In the genomic region with DNA sequence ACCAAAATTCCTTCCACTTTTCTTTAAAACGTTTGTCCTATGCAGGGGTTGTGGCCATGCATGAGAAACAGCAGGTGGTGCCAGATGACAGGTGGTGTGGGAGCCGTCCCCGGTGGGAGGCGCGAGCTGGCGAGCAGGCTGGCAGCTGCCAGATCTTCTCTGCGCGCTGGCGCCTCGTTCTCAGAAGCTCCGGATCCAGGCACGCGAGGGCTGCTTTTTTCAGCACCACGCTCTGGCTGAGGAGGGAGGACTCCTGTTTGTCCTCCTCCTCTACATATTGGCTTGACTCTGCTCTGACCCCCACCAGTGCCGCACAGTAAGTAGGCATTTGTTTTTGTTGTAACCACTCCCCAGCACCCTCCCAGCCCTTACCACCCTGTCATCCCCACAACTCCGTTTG, we compare ENCODE assay signal across 8 mouse cellular contexts. TPM values are rescaled to one million over a fixed set of nuclear protein-coding genes. Genes with fewer than 3 reads are reported as not detected.
DNase-seq lines count a peak whose midpoint lies in the region; ATAC-seq lines count a peak whose summit lies in the region.

Gene Nsg2, plus strand, starts transcription at position 183 of the 400 bp plus-strand sequence.

- DNase-seq in CD8-positive naive resting alpha-beta T cell, adult 2 months (ENCODE audit: low read depth in 2 of 2, low spot score in 2 of 2) = peak; percentile 81 to 85
- DNase-seq in cerebellum, adult 9-10 months = peak; percentile 80
- peak; percentile 84 for DNase-seq in frontal cortex, postnatal 14 days (ENCODE audit: low spot score in 2 of 2)
- DNase-seq in layer of hippocampus, postnatal 10 days (ENCODE audit: low spot score in 2 of 2) = peak; percentile 85 to 91
- peak; percentile 73 for DNase-seq in lung, postnatal 10 days
- DNase-seq in retina, adult 2 months (ENCODE audit: low read depth, low spot score) = peak; percentile 60
- peak; percentile 95 for DNase-seq in thymus, postnatal 14 days

- peak within 1 kb of the TSS; percentile 51 for H3K4me3 ChIP-seq in hindbrain, embryonic 12.5 days

- peak within 1 kb of the TSS; percentile 94 for H3K27ac ChIP-seq in hindbrain, embryonic 12.5 days

- WGBS in hindbrain, embryonic 12.5 days = under 1% methylated on average over 16 of the region's 16 CpGs

- H3K9ac ChIP-seq in hindbrain, embryonic 12.5 days = peak within 1 kb of the TSS; percentile 75

- H3K9me3 ChIP-seq in hindbrain, embryonic 12.5 days (replicated peaks) = no peaks in the 10 kb centered on the region

- peak within 1 kb of the TSS; percentile 64 for H3K4me2 ChIP-seq in hindbrain, embryonic 12.5 days (replicated peaks)

- H3K4me1 ChIP-seq in hindbrain, embryonic 12.5 days = peaks cover 21% of the 10 kb centered on the region

- peaks cover 19% of the 10 kb centered on the region for H3K36me3 ChIP-seq in hindbrain, embryonic 12.5 days

- H3K27me3 ChIP-seq in hindbrain, embryonic 12.5 days = no peaks in the 10 kb centered on the region

- peak; percentile 83 for ATAC-seq in hindbrain, embryonic 12.5 days (ENCODE audit: low FRiP score)

RNA-seq across cellular contexts. Expression of gene Nsg2, which starts in this region (rescaled TPM):
- polyA plus RNA-seq in hindbrain, embryonic 12.5 days (2016; fragmentation: Nextera tagmentation; extraction: Ambion mirVana) = 190 and 217 TPM in 2 replicates
- 100 to 1,000 TPM; 848 to 920 TPM for total RNA-seq in layer of hippocampus, postnatal 10 days (2021)

Comparison
In these comparisons a context has a peak if more than half of its experiments do, and no peak if none do; other contexts are left out.
1. Peak in every context shown above with its lines: DNase-seq, ATAC-seq, H3K4me3 ChIP-seq and H3K27ac ChIP-seq.